Mouse (Mus musculus) liver, postnatal 0 days (tissue): ENCODE measurements around the gene Sumo1. TPM values are rescaled to one million over a fixed set of nuclear protein-coding genes. Genes with fewer than 3 reads are reported as not detected.

Source experiments
- ATAC-seq: fragments of 200-750 bp; cut with Nextera tagmentation; 2 replicates; pipeline ENCODE4 v1.8.0; 2017; ENCODE audit warnings: mild to moderate bottlenecking, moderate library complexity
- DNase-seq: peaks from one replicate; pipeline ENCODE4 v3.0.0-alpha.2; 2016
- H3K27ac ChIP-seq: fragments of 300-500 bp; sonication (generic); 2 replicates; pipeline ENCODE4 v1.5.1; 2014; ENCODE audit warnings: antibody characterized with exemption, moderate library complexity, mild to moderate bottlenecking, low read depth
- H3K27me3 ChIP-seq: fragments of 300-500 bp; sonication (generic); 2 replicates; pipeline ENCODE4 v1.6.1; 2014; ENCODE audit warnings: low read length, control low read depth, mixed read lengths; ENCODE audit not compliant: insufficient read depth
- H3K36me3 ChIP-seq: fragments of 300-500 bp; sonication (generic); replicated peaks from 2 replicates; pipeline ENCODE4 v1.6.1; 2014; ENCODE audit warnings: mild to moderate bottlenecking, control low read depth, low read length, moderate library complexity, mixed read lengths; ENCODE audit not compliant: insufficient read depth
- H3K4me1 ChIP-seq: fragments of 300-500 bp; sonication (generic); 2 replicates; pipeline ENCODE4 v1.6.1; 2014; ENCODE audit warnings: antibody characterized with exemption, mild to moderate bottlenecking, control low read depth; ENCODE audit not compliant: insufficient read depth
- H3K4me2 ChIP-seq: fragments of 300-500 bp; sonication (generic); 2 replicates; pipeline ENCODE4 v1.6.1; 2014; ENCODE audit warnings: low read depth, mild to moderate bottlenecking, low read length, moderate library complexity, mixed read lengths
- H3K4me3 ChIP-seq: fragments of 300-500 bp; sonication (generic); 2 replicates; pipeline ENCODE4 v1.5.1; 2014; ENCODE audit warnings: low read depth, low read length
- H3K9ac ChIP-seq: fragments of 300-500 bp; sonication (generic); replicated peaks from 2 replicates; pipeline ENCODE4 v1.6.1; 2014; ENCODE audit warnings: mild to moderate bottlenecking, moderate library complexity
- H3K9me3 ChIP-seq: fragments of 300-500 bp; sonication (generic); 2 replicates; pipeline ENCODE4 v1.6.1; 2016; ENCODE audit warnings: mild to moderate bottlenecking, control low read depth, low read length, mixed read lengths
- CTCF ChIP-seq: sonication (generic); IDR thresholded peaks from 2 replicates; pipeline ENCODE4 v1.5.1; 2016; ENCODE audit warnings: antibody characterized with exemption, low read depth
- EP300 ChIP-seq: IDR thresholded peaks from 2 replicates; pipeline ENCODE4 v1.6.1; 2016; ENCODE audit warnings: antibody characterized with exemption, low read depth, mild to moderate bottlenecking
- WGBS: fragments of 180-500 bp; shearing (Covaris S2); extraction: QIAGEN DNeasy Blood & Tissue Kit; methylation state at CpG from one replicate; pipeline ENCODE4 v1.1.7; 2014; ENCODE audit not compliant: insufficient replicate concordance; 5-methylcytosine and 5-hydroxymethylcytosine counted together
- polyA plus RNA-seq: library from polyadenylated mRNA; unstranded; fragments of >200 nt; fragmentation: Nextera tagmentation; extraction: Ambion mirVana; gene quantifications from 2 replicates; pipeline ENCODE4 v1.2.1, GENCODE M21; 2015

Sumo1 gene
- polyA plus RNA-seq, 1 experiment from 2014 or later, result 97.3 TPM

DNA sequence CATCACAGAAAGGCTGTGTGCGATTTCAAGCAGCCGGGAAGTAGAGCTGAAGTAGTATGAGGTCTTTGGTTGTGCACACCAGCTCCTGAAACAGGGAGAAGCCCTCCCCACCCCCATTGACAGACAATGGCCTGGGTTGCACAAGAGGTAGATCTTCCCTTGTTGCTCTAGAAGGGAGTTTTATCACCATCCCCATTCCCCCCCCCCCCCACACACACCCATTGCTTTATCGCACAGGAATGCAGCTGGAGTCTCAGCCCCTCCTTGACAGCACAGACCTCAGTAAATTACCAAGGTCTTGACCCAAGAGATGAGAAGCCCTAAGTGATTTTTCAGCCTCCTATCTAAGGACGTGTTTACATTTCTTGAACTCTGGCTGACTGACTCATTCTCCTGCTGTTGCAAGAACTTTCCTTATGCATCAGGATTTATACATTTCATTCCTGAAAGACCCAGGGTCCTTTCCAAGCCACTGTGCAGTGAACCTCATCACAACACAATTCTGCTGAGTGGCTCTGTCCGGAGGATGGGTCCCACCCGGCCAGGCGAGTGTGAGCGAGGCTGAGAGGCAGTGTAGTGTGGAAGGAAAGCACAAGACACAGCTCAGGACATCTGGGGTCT lies 90.4 kb downstream of the Sumo1 start:
- no peak overlapping the region for H3K9ac ChIP-seq
- TF ChIP-seq CTCF (no peak), EP300 (no peak)
- H3K4me1 ChIP-seq, result no peaks in the 10 kb centered on the region
- no peak overlapping the region for H3K27ac ChIP-seq
- H3K36me3 ChIP-seq, result no peaks in the 10 kb centered on the region
- WGBS, result 44% methylated on average over 8 of the region's 8 CpGs
- no peaks in the 10 kb centered on the region for H3K27me3 ChIP-seq
- DNase-seq, result no peak
- no peak overlapping the region for H3K4me2 ChIP-seq
- H3K9me3 ChIP-seq, result no peaks in the 10 kb centered on the region
- H3K4me3 ChIP-seq, result no peak overlapping the region
- ATAC-seq, result no peak

- no peak overlapping the region for H3K27ac ChIP-seq
These were observed 91.3 kb downstream of the Sumo1 start for GRCm38 (mm10) chr1:59579327-59579726.

GRCm38 (mm10) chr1:59578770-59579169 lies 91.9 kb downstream of the Sumo1 start:
- H3K27me3 ChIP-seq, result no peaks in the 10 kb centered on the region
- no peak overlapping the region for H3K4me2 ChIP-seq
- no peaks in the 10 kb centered on the region for H3K4me1 ChIP-seq
- 72% methylated on average over 4 of the region's 4 CpGs for WGBS
- DNase-seq, result no peak
- H3K9me3 ChIP-seq, result no peaks in the 10 kb centered on the region
- no peak for TF ChIP-seq EP300
- TF ChIP-seq CTCF, result no peak
- no peak overlapping the region for H3K4me3 ChIP-seq
- no peak overlapping the region for H3K9ac ChIP-seq
- H3K27ac ChIP-seq, result no peak overlapping the region
- no peak for ATAC-seq
- no peaks in the 10 kb centered on the region for H3K36me3 ChIP-seq

More at GRCm38 (mm10) chr1:59579327-59579726, 91.3 kb downstream of the Sumo1 start:
- TF ChIP-seq CTCF (no peak), EP300 (no peak)
- H3K27me3 ChIP-seq, result no peaks in the 10 kb centered on the region
- H3K4me3 ChIP-seq, result no peak overlapping the region
- DNase-seq (no peak), ATAC-seq (no peak)
- H3K36me3 ChIP-seq, result no peaks in the 10 kb centered on the region
- WGBS, result 53% methylated on average over 5 of the region's 5 CpGs
- H3K4me1 ChIP-seq, result no peaks in the 10 kb centered on the region
- no peaks in the 10 kb centered on the region for H3K9me3 ChIP-seq
- no peak overlapping the region for H3K9ac ChIP-seq
- H3K4me2 ChIP-seq, result no peak overlapping the region

DNA sequence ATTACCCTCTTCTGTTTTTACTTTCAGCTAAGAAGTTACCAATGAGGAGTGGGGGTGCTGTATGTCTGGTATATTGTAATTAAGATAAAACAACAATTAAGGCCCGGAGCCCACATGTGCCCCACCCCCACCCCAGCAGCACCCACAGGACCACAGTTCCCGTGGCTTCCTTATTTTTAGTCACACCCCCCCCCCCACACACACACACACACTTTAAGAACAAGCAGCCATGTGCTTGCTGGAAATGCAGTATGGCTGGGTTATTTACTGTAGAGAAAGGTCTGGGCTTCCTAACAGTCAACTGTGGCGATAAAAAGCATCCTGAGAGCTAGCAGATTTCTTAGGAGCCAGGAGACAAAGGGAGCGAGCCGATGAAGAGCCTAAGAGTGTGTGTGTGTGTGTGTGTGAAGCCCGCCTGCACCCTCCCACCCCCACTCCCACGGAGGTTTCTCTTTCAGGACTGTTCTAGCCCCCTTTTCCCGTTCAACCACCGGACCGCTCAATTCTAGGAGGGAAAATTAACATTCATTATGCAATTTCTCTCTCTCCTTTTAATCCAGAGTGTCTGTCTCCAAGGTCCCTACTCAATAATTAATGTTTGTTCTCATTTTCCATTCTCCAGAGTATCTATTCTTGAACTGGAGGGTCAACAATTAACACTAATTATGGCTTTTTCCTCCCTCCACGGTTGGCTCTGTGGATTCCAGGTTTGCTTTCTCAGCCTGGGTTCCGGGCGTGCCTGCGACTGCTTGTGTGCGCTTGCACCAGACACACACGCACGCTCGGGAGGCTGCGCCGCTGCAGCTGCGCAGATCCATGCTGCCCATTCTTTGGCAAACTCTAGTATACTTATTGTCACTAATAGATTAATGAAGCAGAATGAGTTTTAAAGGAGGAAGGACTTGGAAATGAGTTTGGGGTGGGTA lies 96.1 kb downstream of the Sumo1 start:
- no peak overlapping the region for H3K9ac ChIP-seq
- TF ChIP-seq EP300 (no peak), CTCF (no peak)
- DNase-seq, result no peak
- no peak for ATAC-seq
- WGBS, result 60% methylated on average over 21 of the region's 21 CpGs
- no peak overlapping the region for H3K27ac ChIP-seq
- H3K9me3 ChIP-seq, result no peaks in the 10 kb centered on the region
- no peak overlapping the region for H3K4me3 ChIP-seq
- H3K4me2 ChIP-seq, result no peak overlapping the region
- H3K27me3 ChIP-seq, result no peaks in the 10 kb centered on the region
- no peaks in the 10 kb centered on the region for H3K4me1 ChIP-seq
- H3K36me3 ChIP-seq, result no peaks in the 10 kb centered on the region

GRCm38 (mm10) chr1:59573843-59574242 lies 96.8 kb downstream of the Sumo1 start:
- no peak for DNase-seq
- TF ChIP-seq EP300, result no peak
- TF ChIP-seq CTCF, result no peak

DNA sequence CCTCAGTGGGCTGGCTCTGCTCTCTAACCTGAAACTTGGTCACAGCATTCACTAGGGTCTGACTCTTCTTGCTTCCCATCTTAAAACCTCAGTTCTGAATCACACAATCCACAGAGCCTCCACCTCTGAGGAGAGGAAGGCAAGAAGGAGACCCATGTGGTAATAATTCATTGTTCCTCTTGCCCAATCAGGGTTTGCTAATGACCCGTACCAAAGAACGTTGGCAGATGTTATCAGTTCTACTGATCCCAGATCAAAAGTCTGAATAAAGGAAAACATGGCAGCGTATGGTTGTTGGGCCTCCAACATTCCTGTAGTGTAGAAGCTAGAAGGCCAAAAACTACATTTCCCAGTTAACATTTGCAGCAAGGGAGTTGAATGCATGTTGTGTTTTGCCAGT lies 99.1 kb downstream of the Sumo1 start:
- Histone ChIP-seq H3K27me3 (no peaks in the 10 kb centered on the region), H3K9ac (no peak overlapping the region), H3K36me3 (no peaks in the 10 kb centered on the region), H3K4me1 (no peaks in the 10 kb centered on the region), H3K9me3 (no peaks in the 10 kb centered on the region), H3K27ac (no peak overlapping the region), H3K4me2 (no peak overlapping the region), H3K4me3 (no peak overlapping the region)
- WGBS, result 56% methylated on average over 3 of the region's 3 CpGs
- no peak for DNase-seq
- TF ChIP-seq CTCF, result no peak
- no peak for TF ChIP-seq EP300
- no peak for ATAC-seq

More at GRCm38 (mm10) chr1:59573843-59574242, 96.8 kb downstream of the Sumo1 start:
- WGBS, result 73% methylated on average over 3 of the region's 3 CpGs
- H3K9me3 ChIP-seq, result no peaks in the 10 kb centered on the region
- no peak overlapping the region for H3K9ac ChIP-seq
- H3K27me3 ChIP-seq, result no peaks in the 10 kb centered on the region
- H3K4me1 ChIP-seq, result no peaks in the 10 kb centered on the region
- no peaks in the 10 kb centered on the region for H3K36me3 ChIP-seq
- H3K4me3 ChIP-seq, result no peak overlapping the region
- no peak overlapping the region for H3K27ac ChIP-seq
- no peak for ATAC-seq
- no peak overlapping the region for H3K4me2 ChIP-seq
